Mouse (Mus musculus) erythroblast, embryonic 14.5 days (primary cell): ENCODE results near the gene Narf.

ENCODE experiments used
- GATA1 ChIP-seq: IDR thresholded peaks from 2 replicates; pipeline ENCODE4 v1.6.1; 2012; ENCODE audit warnings: low read length, inconsistent platforms, mixed read lengths
- TAL1 ChIP-seq: IDR thresholded peaks from 3 replicates; pipeline ENCODE4 v1.6.1; 2012; ENCODE audit warnings: low read length, inconsistent platforms, mixed read lengths

DNA sequence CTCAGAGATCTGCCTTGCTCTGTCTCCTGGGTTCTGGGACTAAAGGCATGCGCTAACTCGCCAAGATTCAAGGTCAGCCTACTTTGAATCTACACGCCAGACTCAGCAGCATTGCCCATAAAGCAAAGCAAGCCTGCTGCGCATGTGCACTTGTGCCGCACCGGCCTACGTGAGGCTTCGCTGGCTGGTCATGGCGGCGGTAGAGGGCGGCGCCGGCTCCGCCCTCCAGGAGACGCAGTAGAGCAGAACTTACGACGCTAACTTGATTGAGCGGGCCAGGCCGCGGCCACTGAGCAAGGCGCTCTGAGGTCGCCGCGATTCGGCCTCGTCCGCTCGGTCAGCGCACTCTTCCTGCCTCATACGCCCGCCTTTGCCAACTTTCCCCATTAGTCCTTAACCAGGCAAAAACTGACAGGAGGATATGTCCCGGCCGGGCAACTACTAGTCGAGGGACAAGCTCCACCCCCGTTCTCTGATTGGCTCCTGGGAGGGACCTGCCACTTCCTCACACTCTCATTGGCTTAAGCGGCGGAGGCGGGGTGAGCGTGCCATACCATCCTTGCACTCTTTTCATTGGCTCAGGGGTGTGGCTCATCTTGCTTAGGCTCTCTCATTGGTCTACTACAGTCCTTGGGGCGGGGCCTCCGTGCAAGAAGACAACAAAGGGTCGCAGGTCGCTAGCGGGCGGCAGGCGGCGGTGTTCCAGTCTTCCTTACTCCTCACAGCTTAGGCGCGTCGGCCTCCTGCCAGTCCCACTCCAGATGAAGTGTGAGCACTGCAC is at the start of gene Narf:
- no peak for TF ChIP-seq GATA1
- TF ChIP-seq TAL1, result no peak
